Mouse (Mus musculus) liver, adult 2 months (tissue): ENCODE data around the gene Neurod1. TPM values are rescaled to one million over a fixed set of nuclear protein-coding genes. Genes with fewer than 3 reads are reported as not detected.

Source experiments
- DNase-seq: peaks from one replicate; pipeline ENCODE4 v3.0.0-alpha.2; 2011; ENCODE audit warnings: low read depth, low spot score; ENCODE audit errors: extremely low read depth
- H3K27ac ChIP-seq: fragments of 200-500 bp; replicated peaks from 2 replicates; pipeline ENCODE4 v1.5.1; 2012; ENCODE audit warnings: low read depth, mild to moderate bottlenecking, control low read depth, inconsistent platforms, low read length; ENCODE audit not compliant: insufficient read depth
- H3K27me3 ChIP-seq: fragments of 200-500 bp; 2 replicates; pipeline ENCODE4 v1.6.1; 2012; ENCODE audit warnings: mild to moderate bottlenecking, moderate library complexity, low read length, inconsistent platforms; ENCODE audit not compliant: control insufficient read depth, insufficient read depth
- H3K36me3 ChIP-seq: fragments of 200-500 bp; 2 replicates; pipeline ENCODE4 v1.6.1; 2012; ENCODE audit warnings: low read length, inconsistent platforms; ENCODE audit not compliant: control insufficient read depth, insufficient read depth
- H3K4me1 ChIP-seq: fragments of 200-500 bp; 2 replicates; pipeline ENCODE4 v1.6.1; 2011; ENCODE audit warnings: low read length; ENCODE audit not compliant: control insufficient read depth, insufficient read depth
- H3K4me3 ChIP-seq: fragments of 200-500 bp; 2 replicates; pipeline ENCODE4 v1.5.1; 2011; ENCODE audit warnings: low read depth, mild to moderate bottlenecking, control low read depth, low read length, moderate library complexity; ENCODE audit not compliant: insufficient read depth
- H3K79me2 ChIP-seq: fragments of 200-500 bp; 2 replicates; pipeline ENCODE4 v1.6.1; 2012; ENCODE audit warnings: inconsistent platforms, mild to moderate bottlenecking, low read length, moderate library complexity; ENCODE audit not compliant: control insufficient read depth, insufficient read depth
- H3K9ac ChIP-seq: fragments of 200-500 bp; 2 replicates; pipeline ENCODE4 v1.6.1; 2012; ENCODE audit warnings: low read depth, mild to moderate bottlenecking, control low read depth, inconsistent platforms, low read length
- CTCF ChIP-seq: fragments of 200-500 bp; IDR thresholded peaks from 2 replicates; pipeline ENCODE4 v1.5.1; 2011; ENCODE audit warnings: low read depth, low read length, control low read depth
- POLR2A ChIP-seq: fragments of 200-500 bp; IDR thresholded peaks from 2 replicates; pipeline ENCODE4 v1.6.1; 2011; ENCODE audit warnings: low read length, control low read depth; ENCODE audit not compliant: insufficient read depth; ENCODE audit errors: extremely low read depth
- WGBS: fragments of 180-500 bp; shearing (Covaris S2); methylation state at CpG from one replicate; pipeline ENCODE4 v1.1.7; 2018; 5-methylcytosine and 5-hydroxymethylcytosine counted together
- polyA plus RNA-seq: library from polyadenylated mRNA; depleted of rRNA; stranded (reverse); fragments of >200 nt; gene quantifications from 2 replicates; pipeline ENCODE4 v1.2.3, GENCODE M21; 2012
- total RNA-seq: library from RNA; depleted of rRNA; stranded (reverse); fragments of >200 nt; gene quantifications from 2 replicates; pipeline ENCODE4 v1.2.3, GENCODE M21; 2014

Gene Neurod1
- total and polyA plus RNA-seq, 2 experiments = not detected

DNA sequence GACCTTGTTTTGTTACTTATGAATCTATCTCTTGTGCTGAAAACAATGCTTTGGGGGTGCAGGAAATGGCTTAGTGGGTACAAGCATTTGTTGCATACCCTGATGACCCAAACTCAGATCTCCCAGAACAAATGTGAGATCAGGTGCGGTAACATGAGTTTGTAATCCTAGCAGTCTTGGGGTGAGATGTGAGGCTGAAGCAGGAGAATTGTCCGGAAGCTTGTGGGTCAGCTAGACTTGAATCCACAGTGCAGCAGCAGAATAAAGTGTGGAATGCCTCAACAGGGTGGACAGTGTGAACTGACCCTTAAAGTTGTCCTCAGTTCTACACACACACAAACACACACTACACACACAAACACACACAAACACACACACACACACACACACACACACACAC is 14.3 kb downstream of the Neurod1 start:
- H3K9ac ChIP-seq = no peak overlapping the region
- H3K4me1 ChIP-seq = no peaks in the 10 kb centered on the region
- H3K27ac ChIP-seq = no peak overlapping the region
- TF ChIP-seq POLR2A (no peak), CTCF (no peak)
- H3K4me3 ChIP-seq = no peak overlapping the region
- WGBS = 95% methylated on average over 2 of the region's 2 CpGs
- H3K27me3 ChIP-seq = no peaks in the 10 kb centered on the region
- no peak for DNase-seq
- H3K79me2 ChIP-seq = no peaks in the 10 kb centered on the region
- no peaks in the 10 kb centered on the region for H3K36me3 ChIP-seq

DNA sequence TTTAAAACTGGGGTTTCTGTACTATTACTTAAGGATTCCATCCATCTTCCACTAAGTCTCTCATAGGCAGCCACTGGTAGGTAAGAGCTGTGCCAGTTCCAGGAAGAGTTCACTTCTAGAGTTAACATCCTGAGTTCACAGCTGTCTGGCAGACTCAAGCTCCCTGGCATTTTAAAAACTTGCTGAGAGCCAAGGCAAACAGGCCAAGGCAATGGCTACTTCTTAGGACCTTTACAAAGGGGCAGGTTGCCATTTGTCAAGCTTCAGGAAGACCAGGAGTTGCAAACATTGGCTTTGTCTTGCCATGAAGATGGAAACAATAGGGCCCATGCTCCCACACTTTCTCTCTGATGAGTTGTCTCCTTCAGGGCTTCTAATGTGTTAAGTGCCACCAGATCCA is 26.5 kb downstream of the Neurod1 start:
- Histone ChIP-seq H3K27me3 (peaks cover 5% of the 10 kb centered on the region; the same call in 1 of the 2 replicates), H3K36me3 (no peaks in the 10 kb centered on the region), H3K4me1 (peaks cover 8% of the 10 kb centered on the region), H3K79me2 (no peaks in the 10 kb centered on the region), H3K27ac (no peak overlapping the region), H3K9ac (no peak overlapping the region), H3K4me3 (no peak overlapping the region)
- DNase-seq = no peak
- TF ChIP-seq POLR2A = no peak
- TF ChIP-seq CTCF = no peak

DNA sequence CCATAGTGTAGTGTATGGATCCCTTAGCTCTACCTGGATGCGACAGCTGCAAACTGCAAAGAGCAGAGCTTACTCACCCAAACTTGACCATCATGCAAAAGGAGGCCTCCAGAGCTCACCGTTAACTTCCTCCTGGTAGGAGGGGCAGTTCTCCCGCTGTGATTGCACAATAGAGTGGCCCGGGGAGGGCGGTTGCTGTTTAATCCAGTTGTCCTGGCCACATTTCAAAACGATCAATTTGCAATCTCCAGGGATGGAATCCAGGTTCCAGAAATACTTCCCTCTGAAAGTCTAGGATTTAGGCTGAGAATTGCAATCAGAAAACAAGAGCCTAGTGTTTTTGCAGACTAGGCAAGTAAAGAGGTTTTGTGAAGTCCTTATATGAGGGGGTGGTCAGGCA is 26.9 kb downstream of the Neurod1 start:
- no peak overlapping the region for H3K4me3 ChIP-seq
- no peak for TF ChIP-seq POLR2A
- TF ChIP-seq CTCF = no peak
- WGBS = 7% methylated on average over 6 of the region's 6 CpGs

DNA sequence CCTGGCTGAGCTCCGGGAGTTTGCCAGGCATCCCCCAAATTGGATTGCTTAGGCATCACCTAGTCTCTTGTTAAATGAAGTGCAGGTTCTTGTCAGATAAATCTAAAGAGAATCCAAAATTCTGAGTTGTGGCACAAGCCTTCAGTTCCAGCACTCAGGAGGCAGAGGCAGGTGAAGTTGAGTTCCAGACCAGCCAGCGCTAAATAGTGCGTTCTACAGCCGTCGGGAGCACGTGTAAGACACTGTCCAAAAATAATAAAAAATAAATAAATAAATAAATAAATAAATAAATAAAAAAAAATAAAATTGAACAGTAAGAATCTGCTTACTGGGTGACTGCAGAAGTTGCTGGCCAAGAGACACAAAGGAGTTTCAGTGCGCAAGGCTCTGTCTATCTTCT is 27.4 kb downstream of the Neurod1 start:
- H3K4me3 ChIP-seq = no peak overlapping the region
- peaks cover 5% of the 10 kb centered on the region; the same call in 1 of the 2 replicates for H3K27me3 ChIP-seq
- no peak overlapping the region for H3K9ac ChIP-seq
- H3K79me2 ChIP-seq = no peaks in the 10 kb centered on the region
- no peak overlapping the region for H3K27ac ChIP-seq
- TF ChIP-seq CTCF (no peak), POLR2A (no peak)
- WGBS = 12% methylated on average over 7 of the region's 7 CpGs
- DNase-seq = no peak
- H3K36me3 ChIP-seq = no peaks in the 10 kb centered on the region
- peaks cover 8% of the 10 kb centered on the region for H3K4me1 ChIP-seq

More for the DNA sequence above, 26.9 kb downstream of the Neurod1 start:
- no peaks in the 10 kb centered on the region for H3K79me2 ChIP-seq
- no peak overlapping the region for H3K9ac ChIP-seq
- H3K36me3 ChIP-seq = no peaks in the 10 kb centered on the region
- peaks cover 5% of the 10 kb centered on the region; the same call in 1 of the 2 replicates for H3K27me3 ChIP-seq
- H3K4me1 ChIP-seq = peaks cover 8% of the 10 kb centered on the region
- H3K27ac ChIP-seq = no peak overlapping the region
- DNase-seq = peak; percentile 84

DNA sequence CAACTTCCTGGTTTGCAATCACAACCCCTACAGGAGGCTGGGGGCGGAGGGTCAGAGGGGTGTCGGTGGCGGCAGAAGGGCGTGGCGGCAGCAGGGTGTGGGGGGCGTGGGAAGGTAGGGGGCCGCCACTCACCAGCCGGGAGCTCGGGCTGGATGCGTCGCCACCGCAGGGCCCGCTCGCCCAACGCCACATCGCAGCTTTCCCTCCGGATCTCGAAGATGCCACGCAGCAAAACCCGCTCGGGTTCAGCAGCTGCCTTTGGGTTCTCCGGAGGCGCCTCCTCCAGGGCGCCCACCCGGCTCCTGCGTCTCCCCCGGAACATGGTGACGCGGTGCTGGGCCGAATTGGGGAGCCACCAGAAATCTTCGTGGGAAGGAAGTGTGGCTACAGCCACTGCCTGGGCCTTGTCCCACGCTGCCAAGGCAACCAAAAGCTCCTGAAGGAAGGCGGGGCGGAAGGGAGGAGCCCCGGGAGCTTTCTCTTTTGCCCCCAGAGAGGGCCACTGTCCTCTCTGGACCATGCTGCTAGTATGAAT is 27.9 kb downstream of the Neurod1 start:
- H3K27me3 ChIP-seq = peaks cover 5% of the 10 kb centered on the region; the same call in 1 of the 2 replicates
- peak overlapping the region; percentile 43; the same call in 1 of the 2 replicates for H3K9ac ChIP-seq
- TF ChIP-seq POLR2A (no peak), CTCF (no peak)
- 3% methylated on average over 34 of the region's 35 CpGs for WGBS
- H3K4me3 ChIP-seq = peak overlapping the region; percentile 34; the same call in 1 of the 2 replicates
- peaks cover 8% of the 10 kb centered on the region for H3K4me1 ChIP-seq
- H3K36me3 ChIP-seq = no peaks in the 10 kb centered on the region
- no peak for DNase-seq
- H3K27ac ChIP-seq = no peak overlapping the region
- H3K79me2 ChIP-seq = no peaks in the 10 kb centered on the region

DNA sequence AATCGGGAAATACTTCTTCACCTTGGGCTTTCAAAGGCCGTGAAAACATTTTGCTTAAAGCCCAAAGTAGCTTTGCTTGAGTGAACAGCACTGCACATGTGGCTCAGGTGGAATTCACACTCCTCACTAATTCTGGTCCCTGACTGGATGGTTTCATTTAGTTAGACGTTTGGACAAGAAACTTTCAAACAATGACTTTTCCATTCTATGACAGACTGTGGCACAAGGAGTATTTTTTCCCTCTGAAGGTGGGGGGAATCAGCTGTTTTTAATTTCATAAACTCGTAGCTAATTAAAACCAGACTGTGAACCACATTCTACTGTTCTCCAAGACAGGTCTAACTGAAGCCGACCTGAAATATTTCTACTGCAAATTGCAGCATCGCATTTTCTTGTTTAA is 28.5 kb downstream of the Neurod1 start:
- WGBS = 54% methylated on average over 6 of the region's 6 CpGs
- no peaks in the 10 kb centered on the region for H3K36me3 ChIP-seq

More for the DNA sequence above, 28.5 kb downstream of the Neurod1 start:
- no peak for DNase-seq
- H3K4me3 ChIP-seq = no peak overlapping the region
- H3K79me2 ChIP-seq = no peaks in the 10 kb centered on the region
- H3K27ac ChIP-seq = no peak overlapping the region
- peaks cover 5% of the 10 kb centered on the region; the same call in 1 of the 2 replicates for H3K27me3 ChIP-seq
- no peak overlapping the region for H3K9ac ChIP-seq
- TF ChIP-seq CTCF (no peak), POLR2A (no peak)
- peaks cover 8% of the 10 kb centered on the region for H3K4me1 ChIP-seq
